Mouse (Mus musculus) fat pad, adult 2 months (tissue): ENCODE measurements around the gene Sv2b.

Experiments
- DNase-seq: peaks from one replicate; pipeline ENCODE4 v3.0.0-alpha.2; 2011; ENCODE audit warnings: low read depth, low spot score; ENCODE audit errors: extremely low read depth

Gene Sv2b

DNA sequence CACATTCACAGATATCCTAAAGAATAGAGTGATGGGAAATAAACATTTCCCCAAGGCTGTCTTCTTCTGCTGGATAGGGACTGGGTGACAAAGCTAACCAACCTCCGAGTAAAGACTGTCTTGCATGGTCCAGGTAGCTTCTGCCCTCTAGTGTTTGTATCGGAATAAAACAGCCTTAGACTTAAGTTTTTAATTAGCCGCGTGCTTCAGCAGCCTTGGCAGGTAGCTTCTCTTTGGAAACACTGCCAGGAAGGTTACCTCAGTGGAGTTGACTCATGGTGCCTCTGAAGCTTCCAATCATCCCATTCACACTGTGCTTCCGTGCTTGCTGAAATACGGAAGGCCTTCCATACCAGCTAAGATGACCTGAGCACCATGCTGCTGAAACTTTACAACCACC lies 198.4 kb downstream of the Sv2b start:
- DNase-seq, result peak; percentile 50

DNA sequence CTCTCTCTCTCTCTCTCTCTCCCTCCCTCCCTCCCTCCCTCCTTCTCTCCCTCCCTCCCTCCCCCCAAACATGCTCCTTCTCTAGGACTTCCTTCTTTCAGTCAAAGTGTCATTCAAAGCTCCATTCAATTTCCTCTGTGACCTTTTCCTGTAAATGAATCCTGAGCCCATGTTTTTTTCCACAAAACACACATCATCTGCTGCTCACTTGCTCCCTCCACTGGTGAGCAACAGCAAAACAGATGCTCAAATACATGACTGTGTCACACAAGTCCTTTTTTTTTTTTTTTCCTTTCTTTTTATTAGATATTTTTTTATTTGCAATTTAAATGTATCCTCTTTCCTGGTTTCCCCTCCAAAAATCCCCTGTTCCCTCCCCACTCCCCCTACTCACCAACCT lies 201.6 kb downstream of the Sv2b start:
- no peak for DNase-seq

DNA sequence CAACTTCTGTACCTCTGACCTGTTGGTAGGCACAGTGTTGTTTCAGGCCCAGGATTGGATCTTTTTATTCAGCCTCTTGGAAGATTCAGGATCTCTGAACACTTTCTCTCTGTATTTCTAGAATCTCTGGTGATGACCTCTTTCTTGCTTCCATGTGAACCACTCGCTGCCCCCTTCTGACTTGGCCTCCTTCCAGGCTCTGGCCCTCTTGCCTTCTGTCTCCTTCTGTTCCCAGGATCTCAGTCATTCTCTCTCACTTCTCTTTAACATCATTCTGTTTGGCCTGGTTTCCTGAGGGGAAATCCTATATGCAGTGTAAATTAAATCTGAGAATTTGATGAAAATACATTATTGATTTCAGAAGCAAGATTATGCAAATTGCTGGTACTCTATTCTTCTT lies 205.2 kb downstream of the Sv2b start:
- DNase-seq, result no peak

DNA sequence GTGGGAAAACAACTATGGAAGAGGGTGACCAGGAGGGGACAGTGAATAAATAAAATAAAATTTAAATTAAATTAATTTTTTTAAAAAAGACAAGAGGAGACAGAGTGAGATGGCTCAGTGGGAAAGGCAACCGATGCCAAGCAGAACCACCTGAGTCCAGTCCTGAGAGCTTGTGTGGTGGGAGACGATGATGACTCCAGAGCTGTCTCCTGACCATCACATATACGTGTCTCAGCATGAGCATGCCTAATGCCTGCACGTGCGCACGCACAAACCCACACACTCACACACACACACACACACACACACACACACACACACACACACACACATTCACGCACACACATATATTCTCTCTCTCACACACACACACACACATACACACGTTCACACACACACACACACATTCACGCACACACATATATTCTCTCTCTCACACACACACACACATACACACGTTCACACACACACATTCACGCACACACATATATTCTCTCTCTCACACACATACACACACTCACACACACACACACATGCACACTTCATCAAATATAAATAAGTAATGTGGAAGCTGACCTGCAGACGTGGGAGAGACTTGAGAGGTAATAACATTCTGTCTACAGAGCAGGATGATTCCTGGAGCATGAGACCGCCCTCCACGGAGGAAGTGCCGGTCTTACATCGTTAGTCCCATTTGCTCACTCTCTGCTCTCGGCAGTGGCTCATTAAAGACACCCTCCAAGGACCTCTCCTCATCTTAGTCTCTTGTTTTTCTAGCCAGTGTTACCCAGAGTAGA lies 206.3 kb downstream of the Sv2b start:
- DNase-seq, result no peak

DNA sequence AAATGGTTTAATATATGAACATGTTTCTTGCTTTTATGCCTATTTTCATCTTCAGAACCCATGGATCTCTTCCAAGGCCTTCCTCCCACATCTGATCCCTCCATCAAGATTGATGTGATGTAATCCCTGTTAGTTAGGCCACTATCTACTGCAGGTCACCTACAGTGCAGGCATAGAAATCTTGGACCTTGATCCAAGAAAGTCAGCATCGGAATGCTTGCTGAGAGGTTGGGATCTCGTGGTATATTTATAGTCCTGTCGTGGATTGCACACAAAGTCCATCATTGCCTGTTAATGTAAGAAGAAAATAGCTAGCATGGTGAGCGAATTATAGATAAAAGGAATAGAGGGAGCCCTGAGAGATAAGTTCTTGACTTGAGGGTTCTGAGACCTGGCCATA lies 223.6 kb downstream of the Sv2b start:
- no peak for DNase-seq

DNA sequence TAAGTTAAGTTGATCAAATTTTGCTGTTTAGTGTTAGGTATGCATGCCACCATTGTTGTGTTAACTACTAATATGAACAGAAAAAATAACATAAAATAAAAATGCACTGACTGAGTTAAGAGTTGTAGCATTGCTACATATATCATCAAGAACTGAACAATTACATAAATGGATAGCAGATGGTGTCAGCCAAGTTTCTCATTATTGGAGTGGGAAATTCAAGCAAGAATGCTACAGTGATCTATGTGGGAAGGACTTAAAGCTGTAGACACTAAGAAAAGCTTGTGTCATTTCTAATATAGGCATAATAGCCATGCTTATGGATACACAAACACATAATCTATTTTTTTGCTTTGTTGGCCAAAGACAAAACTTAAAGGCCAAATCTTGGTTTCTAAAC lies 228.9 kb downstream of the Sv2b start:
- no peak for DNase-seq

DNA sequence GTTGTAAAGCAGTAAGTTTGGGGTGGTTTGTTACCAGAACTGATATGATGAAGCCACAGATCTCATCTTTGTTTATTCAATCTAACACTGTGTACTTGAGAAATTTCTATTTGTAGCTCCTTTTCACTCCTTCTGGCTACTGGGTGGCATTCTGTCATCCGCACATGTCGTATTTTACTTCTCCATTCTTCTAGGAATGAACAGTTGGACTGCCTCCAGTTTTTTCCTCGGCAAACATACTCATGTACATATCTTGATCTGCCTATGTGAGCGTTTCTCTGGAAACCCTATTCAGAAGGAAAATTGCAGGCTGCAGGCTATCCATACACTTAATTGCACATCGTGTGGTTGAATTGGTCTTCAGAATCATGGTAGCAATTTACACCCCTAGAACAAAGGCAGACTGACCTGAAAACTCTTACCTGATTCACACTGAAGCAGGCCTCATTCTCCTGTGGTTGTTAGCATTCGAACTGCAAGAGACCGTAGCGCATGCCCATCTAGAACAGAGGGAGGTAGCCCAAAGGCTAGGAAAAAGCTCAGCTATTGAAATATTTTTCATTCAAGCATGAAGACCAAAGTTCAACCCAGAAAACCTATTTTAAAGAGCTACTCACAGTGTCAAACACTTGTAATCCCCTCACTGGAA lies 231.4 kb downstream of the Sv2b start:
- no peak for DNase-seq
